Mouse (Mus musculus) frontal cortex, adult 2 months (tissue): ENCODE measurements around the gene Acin1. TPM values are rescaled to one million over a fixed set of nuclear protein-coding genes. Genes with fewer than 3 reads are reported as not detected.

ENCODE experiments used
- DNase-seq, 2 experiments: peaks; one replicate each; pipeline ENCODE4 v3.0.0; 2022; ENCODE audit warnings: low spot score in 1 of 2; ENCODE audit errors: extremely low spot score in 1 of 2
- polyA plus RNA-seq: library from polyadenylated mRNA; depleted of rRNA; stranded (reverse); fragments of >200 nt; gene quantifications from 2 replicates; pipeline ENCODE4 v1.2.3, GENCODE M21; 2012

The Acin1 gene
- polyA plus RNA-seq, 1 experiment: 246 TPM

DNA sequence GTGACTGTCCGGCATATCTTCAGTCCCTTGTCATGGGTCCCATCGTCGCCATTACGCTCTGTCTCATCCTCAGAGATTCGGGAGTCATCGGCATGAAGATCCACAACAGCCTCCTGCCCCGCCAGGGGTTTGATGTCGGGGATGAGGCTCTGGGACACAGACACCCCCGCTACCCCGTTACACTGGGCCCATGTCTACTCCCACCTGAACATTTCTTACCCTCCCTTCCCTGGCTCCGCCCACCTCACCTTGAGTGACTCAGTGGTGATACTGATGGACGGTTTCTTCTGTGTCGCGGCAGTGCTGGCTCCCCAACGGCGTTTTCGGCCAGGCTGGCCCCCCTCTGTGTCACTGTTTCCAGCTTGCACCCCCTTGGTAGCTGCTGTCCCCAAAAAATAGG lies 40.3 kb downstream of the Acin1 start:
- no peak for DNase-seq

DNA sequence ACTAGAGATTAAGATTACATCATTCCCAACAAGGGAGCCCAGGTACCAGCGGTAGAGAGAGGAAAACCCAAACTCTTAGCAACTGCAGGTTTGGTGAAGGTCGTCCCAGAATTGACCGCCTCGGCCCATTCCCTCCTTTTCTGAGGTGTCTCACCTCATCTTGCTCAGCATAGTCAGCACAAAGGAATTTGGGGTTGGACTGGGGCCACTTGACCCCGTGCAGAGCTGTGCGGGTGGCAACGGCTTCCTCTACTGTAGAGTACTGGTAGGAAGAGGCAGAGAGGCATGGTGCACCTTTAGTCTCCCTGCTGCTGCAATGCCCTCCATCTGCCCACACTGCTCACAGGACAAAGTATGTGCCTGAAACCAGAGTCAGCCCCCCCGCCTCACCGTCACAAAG lies 42.4 kb downstream of the Acin1 start:
- no peak for DNase-seq

DNA sequence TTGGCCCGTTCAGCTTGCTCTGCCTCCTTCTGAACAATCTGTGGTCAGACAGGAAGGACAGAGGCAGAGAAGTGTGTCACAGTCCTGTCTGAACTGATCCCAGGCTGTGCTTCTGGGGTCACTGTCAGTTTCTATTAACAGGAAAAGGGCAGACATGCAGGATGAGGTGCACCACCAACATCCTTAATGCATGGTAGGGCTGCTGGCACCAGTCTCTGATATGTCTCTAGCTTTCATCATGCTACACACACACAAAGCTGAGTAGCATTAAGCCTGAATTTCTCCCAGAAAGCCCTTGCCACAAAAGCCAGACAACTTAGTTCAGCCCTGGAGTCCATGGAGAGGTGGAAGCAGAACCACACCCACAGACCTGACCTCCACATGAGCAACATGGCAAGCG lies 43.7 kb downstream of the Acin1 start:
- DNase-seq: no peak

DNA sequence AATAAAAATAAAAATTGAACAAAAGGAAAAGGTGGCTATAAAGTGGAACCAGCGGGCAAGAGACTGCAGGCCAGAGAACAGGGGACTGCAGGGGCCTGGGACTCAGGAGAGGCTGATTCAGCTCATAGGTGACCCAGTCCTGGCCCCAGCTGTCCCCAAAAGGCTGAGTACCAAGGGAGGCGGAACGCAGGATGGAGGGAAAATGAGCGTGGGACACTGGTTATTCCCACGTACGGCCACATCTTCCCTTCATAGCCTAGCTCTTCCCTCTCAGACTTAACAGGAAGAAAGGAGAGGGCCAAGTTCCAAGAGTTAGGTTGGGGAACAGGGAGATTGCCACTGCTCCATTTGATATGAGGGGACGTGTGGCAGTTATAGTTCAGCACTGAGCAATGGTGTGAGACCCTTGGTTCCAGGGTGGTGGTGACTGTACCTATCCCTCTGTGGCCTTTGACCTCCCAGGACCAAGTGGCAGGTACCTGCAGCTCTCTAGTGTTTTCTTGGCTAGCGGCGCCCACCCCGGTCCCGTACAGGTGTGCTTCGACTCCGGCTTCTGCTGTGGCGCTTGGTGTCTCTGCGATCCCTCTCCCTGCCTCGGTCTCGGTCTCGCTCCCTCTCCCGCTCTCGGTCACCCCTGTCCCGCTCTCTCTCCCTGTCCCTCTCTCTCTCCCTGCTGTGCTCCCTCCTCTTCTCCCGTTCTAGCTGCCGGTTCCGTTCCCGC lies 44.3 kb downstream of the Acin1 start:
- no peak for DNase-seq

DNA sequence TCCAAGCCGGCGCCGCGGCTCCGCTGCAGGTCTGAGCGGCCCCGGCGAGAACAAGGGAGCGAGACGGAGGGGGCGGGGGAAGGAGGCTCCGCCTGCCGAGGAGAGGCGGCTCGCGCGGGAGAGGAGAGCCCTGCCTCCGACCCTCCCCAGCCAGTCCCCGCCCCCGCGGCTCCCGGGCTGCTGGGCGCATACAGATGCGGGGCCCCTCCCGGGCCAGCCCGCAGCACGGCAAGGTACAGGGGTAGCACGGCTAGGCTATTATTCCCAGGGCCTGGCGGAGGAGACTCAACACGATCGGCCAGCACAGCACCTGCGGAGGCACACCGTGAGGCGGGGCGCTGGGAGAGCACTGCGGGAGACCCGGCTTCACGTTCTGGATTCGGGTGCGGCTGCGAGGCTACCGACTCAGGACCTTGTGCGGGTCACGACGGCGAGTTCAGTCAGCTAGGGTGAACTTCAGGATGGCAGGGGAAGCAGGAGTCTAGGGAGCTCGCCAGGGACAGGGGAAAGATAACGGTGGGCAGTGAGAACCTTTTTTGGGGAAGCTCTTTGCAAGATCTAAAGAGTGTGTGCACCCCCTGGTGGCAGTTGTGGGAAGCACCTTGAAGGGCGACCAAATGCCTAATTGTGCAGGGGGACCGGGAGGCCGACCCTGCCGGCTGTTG lies 45.3 kb downstream of the Acin1 start, which contains the start of gene Cdh24:
Cdh24 (minus strand) TSS at position 60 of the 665 bp plus-strand sequence.
- peak; percentile 71 to 93 for DNase-seq

DNA sequence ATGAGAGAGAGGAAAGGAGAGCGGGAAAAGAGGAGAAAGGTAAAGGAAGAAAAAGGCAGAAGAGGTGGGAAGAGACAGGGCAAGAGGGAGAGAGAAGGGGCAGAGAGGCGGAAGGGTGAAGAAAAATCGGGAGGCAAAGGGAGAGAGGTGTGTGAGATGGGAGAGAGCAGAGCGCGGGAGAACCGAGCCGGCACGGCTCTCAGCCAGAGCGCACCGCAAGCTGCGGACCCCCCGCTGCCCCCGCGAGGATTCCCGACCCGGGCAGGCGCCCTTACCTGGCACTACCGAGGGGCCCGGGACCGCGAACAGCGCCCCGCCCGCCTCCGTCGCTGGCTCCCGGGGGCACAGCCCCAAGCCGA lies 45.8 kb downstream of the Acin1 start, which contains the start of gene Gm17606:
Gm17606 (plus strand) TSS at position 7 of the 359 bp plus-strand sequence.
- no peak for DNase-seq

DNA sequence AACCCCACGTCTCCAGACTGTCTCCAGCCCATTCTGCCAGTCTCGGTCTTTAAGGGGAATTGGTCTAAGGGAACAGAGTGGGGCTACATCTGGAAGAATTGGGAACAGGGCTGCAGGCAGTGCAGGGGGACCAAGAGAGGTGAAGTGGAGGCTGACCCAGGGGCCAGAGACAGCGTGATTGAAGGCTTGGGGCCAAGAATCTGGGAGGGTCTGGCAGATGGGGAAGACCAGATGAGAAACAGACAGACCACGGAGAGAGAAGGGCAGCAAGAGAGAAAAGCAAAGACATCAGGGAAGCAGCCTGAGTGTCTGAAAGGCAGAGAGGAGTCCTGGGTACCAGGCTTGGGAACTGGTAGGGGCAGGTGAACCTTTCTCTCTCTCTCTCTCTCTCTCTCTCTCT lies 46.6 kb downstream of the Acin1 start:
- DNase-seq: no peak

DNA sequence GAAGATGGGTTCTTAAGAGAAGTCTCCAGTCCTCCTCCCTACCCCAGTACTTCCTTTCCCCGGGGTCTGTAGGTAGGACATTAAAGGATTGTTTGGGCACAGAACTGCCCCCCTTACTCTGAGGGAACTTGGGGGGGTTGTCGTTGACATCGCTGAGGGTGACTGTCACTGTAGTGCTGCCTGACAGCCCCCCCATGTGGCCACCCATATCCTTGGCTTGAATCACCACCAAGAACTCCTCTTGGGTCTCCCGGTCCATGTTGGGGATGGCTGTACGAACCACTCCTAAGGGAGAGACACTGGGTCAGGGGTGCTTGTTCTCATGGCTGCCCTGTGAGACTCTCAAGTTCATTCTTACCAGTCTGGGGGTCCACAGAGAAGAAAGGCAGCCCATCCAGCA lies 48.5 kb downstream of the Acin1 start:
- peak in 1 of 2 experiments; percentile 56 for DNase-seq

DNA sequence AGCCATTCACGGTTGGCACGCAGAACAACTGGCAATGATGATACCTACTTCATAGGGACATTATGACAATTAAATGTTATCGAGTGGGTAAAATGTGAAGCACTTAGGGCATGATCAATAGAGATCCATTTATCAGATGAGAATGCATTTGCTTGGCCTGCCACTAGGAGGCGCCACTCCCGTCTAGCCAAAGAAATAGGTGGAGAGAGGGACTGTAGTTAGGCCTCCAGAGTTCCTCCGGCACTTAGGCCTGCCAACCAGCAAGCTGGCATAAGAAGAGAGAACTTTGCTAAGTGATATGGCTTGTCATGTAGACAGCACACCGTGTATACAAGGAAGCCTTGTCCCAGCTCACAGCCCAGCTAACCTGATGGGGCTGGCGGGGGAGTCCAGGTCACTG lies 49.8 kb downstream of the Acin1 start:
- peak in 1 of 2 experiments; percentile 62 for DNase-seq

DNA sequence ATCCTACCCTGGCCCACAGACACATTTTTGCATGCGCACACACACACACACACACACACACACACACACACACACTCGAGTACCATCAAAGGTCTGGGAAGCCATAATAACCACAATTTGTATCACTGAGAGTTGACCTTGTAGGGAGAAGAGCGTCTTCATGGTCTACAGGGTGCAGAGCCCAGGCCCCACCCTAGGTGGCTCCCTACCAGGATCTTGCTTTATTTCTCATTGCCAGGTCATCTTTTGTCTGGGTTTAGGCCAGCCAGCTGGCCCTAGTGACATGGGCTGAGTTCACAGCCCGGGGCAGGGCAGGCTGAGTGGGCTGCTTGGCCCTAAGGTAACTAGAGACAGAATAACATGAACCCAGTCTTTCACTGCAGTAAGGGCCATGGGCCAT lies 52.5 kb downstream of the Acin1 start:
- no peak for DNase-seq

DNA sequence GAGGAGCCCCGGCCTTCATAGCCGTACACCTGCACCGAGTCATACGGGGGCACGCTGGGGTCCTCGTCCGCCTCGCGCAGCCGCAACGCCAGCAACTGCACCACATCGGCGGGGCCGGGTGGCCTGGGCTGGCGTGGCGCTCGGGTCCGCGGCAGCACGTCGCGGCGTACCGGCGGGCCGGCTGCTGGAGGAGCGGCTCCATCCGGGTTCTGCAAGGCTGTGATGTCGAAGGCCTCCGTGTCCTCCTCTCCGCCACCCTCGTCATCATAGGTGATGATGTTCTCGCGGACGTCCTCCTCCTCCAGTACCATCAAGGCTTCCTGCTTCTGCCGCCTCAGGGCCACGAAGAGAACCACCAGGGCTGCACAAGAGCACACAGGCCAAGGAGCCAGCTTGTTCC lies 54.5 kb downstream of the Acin1 start:
- no peak for DNase-seq

DNA sequence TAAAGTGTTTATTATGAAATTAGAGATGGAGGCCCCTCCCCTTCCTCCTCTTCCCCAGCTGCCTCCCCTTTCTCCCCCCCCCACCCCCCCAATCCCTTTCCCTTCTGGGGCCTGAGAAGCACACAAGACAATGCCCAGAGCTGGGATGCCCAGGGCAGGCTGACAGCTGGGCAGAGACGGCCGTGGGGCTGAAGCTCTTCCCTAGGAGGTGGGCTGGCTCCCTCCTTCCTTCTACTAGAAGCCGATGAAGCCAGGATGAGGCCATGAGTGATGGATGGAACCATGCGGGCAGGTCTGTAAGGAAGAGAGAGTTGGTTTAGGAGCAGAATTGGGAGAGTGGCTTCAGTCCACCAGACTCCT lies 55.5 kb downstream of the Acin1 start:
- no peak for DNase-seq

DNA sequence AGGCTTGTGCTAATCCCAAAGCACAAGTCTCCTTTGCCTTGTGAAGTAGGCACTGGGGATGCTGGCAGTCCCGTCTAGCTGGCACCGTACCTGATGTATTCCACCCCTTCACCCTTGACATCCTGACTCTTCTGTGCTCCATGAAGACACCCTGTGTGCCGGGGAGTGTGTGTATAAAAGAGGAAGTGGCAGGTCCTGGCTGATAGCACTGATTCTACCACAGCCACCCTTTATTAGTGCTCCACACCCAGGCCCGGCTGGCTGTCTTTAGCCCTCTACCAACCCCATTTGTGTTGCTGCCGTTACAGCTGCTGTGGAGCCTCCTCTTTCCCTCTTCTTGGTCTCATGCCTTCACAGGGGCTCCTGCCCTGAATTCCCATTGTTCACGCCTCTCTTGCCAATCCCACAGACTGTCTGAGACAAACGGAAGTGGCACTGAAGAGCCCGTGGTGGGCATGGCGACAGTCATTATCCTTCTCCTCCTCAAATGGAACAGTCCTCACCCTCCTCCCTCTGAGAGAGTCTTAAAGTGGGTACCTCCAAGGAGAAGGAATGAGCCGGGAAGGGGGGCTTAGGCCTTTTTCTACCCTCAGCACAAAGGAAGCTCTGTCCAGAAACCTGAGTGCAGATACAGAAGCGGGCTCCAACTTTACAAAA lies 56.0 kb downstream of the Acin1 start:
- DNase-seq: no peak

DNA sequence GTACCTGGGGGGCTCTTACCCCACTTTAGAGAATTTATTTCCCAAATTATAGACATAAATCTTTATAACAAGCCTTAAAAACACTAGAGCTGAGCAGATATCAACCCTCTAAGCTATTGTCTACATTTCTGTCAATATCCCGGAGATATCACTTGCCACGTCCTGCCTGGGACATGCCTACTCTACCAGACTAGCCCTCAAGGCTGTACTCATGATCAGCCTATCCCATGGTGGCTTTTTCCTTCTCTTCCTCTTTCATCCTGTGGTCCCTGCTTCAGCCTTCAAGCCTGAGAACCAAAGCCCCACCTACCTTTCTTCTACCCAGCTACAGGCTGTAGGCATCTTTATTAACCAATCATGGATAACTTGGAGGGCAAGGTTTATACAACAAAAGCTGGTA lies 56.9 kb downstream of the Acin1 start:
- no peak for DNase-seq

DNA sequence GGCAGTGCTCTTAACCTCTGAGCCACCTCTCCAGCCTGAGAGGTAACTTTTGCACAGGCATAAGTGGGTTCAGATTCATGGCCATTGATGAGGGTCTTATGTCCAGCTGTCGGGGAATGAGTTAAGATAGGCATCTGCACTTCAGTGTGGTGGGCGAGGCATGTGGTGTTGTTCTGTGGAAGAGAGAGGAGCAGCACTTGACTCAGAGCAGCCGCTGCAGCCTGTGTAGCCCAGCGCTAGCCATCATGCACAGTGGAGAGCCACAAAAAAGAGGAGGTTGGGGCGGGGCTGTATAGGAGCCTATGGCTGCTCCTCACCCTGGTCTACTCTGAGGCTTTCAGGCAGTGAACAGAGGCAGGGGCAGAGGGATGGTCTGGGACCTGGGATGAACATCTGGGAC lies 58.6 kb downstream of the Acin1 start:
- DNase-seq: no peak

DNA sequence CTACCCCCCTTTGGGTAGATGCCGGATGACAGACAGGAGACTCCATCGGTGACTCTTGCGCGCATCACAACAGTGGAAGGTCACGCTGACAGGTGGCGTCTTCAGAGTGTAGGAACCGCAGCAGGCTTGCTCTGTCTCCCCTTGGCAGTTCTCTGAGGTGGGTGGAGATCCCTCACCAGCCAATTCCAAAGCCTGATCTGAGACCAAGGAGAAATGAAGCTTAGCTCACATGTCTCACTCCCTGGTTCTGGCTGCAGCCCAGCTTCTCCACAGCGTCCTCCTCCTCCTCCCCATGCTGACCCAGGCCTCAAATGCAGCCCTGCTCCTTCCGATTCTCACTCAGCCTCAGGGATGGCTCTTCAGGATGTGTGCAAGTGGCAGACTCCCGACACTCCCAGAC lies 61.8 kb downstream of the Acin1 start:
- peak in 1 of 2 experiments; percentile 35 for DNase-seq

DNA sequence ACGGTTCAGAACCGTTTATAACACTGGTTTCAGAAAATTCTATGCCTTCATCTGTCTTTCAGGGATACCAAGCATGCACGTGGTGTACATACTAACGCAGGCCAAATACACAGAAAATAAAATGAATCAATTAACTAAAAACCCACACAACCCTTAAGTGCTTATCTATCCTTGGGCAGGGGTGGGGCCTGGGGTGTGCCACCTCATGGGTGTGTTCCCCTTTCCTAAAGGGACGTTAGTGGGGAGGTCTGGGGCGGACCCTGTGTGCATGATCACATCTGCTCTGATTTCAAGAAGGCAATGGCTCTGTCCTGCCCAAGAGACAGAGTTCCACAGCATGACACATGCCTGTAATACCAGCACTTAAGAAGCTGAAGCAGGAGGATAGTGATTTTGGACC lies 63.4 kb downstream of the Acin1 start:
- no peak for DNase-seq

DNA sequence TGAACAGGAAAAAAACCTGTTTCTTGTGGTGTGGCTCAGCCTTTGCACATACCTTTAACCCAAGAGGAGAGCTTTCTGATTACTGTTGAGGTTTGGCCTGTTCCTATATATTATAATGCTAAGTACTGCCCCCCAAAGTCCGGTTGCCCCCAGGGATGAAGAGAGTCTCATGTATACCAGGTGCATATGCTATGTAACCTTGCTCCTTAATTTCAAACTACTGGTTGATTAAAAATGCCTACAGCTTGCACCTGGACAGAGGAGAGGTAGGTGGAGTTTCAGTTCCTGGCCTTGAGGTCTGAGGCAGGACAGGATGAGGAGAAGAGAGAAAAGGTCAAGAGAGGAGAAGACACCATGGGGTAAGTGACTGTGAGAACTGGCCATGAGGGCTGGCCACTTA lies 65.6 kb downstream of the Acin1 start, which contains the start of gene Psmb11:
Psmb11 (plus strand) TSS at position 301 of the 400 bp plus-strand sequence.
- DNase-seq: no peak

DNA sequence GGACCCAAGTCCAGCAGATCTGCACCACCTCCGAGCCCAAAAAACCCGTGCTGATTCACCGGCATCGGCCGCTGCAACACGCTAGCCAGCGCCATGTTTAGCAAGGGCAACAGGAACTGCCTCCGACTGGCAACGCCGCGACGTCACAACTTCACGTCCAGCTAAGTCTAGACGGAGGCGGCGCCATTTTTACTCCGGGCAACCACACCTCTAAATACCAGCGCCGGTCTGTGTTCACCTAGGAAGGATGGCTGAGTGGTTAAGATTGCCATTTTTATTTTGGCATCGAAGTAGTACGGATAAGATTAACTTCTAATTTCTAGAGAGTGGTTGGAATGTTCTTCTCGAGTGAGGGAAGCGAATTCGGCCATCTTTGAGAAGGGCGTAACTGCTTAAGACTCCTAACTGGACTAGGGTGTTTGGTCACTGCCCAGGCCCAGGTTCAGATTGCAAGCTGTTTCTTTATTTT lies 68.8 kb downstream of the Acin1 start, which contains the start of gene Psmb5:
Psmb5 (minus strand) TSS at position 126 of the 469 bp plus-strand sequence.
- peak; percentile 83 to 89 for DNase-seq

DNA sequence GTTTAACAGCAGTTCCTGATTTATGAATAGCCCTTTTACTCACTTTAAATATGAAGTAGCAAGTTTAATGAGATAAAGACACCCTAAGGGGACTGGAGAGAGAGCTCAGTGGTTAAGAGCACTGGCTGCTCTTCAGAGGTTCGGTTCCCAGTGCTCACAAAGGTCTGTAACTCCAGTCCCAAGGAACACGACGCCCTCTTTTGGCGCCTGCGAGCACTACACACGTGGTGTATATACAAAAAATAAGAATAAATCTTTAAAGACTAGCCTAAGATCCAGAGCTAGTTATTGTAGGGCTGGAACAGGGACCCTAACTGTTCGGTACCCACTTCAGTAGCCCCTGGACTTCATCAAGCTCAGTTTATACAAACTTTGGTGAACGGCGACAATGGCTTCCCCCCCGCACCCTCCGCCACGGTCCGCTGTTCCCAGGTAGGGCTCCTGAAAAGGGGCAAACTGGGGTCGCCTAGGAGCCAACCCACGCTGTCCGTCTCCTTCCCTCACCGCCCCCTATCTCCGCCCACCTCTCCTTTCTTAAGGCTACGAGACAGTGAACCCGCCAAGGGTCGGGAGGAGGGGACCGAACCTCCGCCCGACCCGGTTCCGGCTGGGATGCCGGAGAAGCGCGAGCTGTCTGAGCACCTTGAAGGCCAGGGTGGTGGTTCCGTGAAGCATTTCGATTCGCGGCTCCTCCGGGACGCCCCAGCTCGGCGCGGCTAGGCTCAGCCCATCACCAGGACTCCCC lies 69.4 kb downstream of the Acin1 start:
- DNase-seq: no peak
